Mouse (Mus musculus): ENCODE data around the gene Per2.

DNA sequence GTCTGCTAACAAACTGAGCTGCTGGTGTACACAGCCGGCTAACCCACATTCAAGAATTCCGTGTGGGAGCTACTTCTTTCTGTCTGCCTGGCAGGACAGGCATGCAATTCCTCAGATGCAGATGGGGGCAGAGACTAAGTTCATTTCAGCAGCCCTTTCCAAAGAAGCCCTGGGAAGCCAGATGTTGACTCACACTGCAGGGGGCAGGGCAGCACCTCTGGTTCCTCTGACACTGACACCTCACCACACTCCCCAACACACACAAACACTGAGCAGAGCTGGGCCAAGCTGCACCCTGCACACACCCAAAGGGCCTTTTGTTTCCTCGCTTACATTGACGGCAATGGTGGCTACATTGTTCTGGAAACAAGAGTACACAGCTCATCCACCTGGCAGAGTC lies 1.4 kb upstream of the Per2 start:
- no peak for TF ChIP-seq CHD2 (IDR thresholded peaks at IDR 0.05; ENCODE audit: low read depth, low read length)
- TF ChIP-seq ZC3H11A (IDR thresholded peaks at IDR 0.05; ENCODE audit: borderline replicate concordance, low read depth, low read length), result no peak
- TF ChIP-seq MAFK (IDR thresholded peaks at IDR 0.05; ENCODE audit: insufficient read depth, low read depth, low read length), result no peak
- no peak for TF ChIP-seq ZNF384 (IDR thresholded peaks at IDR 0.05; ENCODE audit: low read depth, low read length)
- no peak for TF ChIP-seq HCFC1 (IDR thresholded peaks at IDR 0.05; ENCODE audit: borderline replicate concordance, insufficient read depth, low read length)
